Mouse (Mus musculus) cerebellum, adult 2 months (tissue): ENCODE measurements around the gene Smok3b.

ENCODE experiments used
- CTCF ChIP-seq: fragments of 200-500 bp; IDR thresholded peaks from 2 replicates; pipeline ENCODE4 v1.5.1; 2011; ENCODE audit warnings: low read depth, mild to moderate bottlenecking, control low read depth, low read length, moderate library complexity, borderline replicate concordance; ENCODE audit not compliant: insufficient read depth
- POLR2A ChIP-seq: fragments of 200-500 bp; IDR thresholded peaks from 2 replicates; pipeline ENCODE4 v1.6.1; 2011; ENCODE audit warnings: low read length, control low read depth, borderline replicate concordance; ENCODE audit not compliant: insufficient read depth

DNA sequence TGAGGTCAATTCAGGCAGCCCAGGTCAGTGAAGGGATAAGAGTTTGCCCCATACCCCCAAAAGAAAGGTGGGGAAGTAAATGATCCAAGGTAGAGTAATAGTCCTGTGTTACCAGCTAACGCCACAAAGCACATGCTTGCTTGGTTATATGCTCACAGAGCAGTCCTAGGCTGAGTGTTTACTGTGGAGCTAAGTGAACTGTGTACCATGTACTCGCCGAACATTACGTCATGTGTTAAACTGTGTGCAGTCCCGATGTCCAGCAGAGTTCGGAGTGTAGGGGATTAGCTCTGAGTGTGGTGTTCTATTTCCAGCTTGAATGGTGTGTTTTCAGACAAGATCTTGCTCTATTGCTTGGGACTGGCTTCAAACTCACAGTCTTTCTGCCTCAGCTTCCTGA, 73.2 kb downstream of the Smok3b start:
- no peak for TF ChIP-seq CTCF
- no peak for TF ChIP-seq POLR2A
